Mouse (Mus musculus) MEL (cell line): Measurements from ENCODE around the gene Tunar.

Experiments
- BHLHE40 ChIP-seq: IDR thresholded peaks from 2 replicates; pipeline ENCODE4 v1.6.1; 2012; ENCODE audit warnings: low read depth, mild to moderate bottlenecking, inconsistent platforms, low read length, improper control_type of control experiment, borderline replicate concordance
- CTCF ChIP-seq, 3 experiments: IDR thresholded peaks in 2 of 3; conservative IDR thresholded peaks in 1 of 3; 2 replicates each; pipeline ENCODE4 v1.5.1; 2011 to 2012; ENCODE audit warnings: low read length in 3 of 3, low read depth in 2 of 3, mild to moderate bottlenecking in 2 of 3, improper control_type of control experiment in 1 of 3, inconsistent platforms in 1 of 3, mixed read lengths in 1 of 3, moderate library complexity in 1 of 3; ENCODE audit not compliant: control insufficient read depth in 1 of 3, insufficient read depth in 1 of 3, poor library complexity in 1 of 3, severe bottlenecking in 1 of 3
- E2F4 ChIP-seq: IDR thresholded peaks from 2 replicates; pipeline ENCODE4 v1.6.1; 2011; ENCODE audit warnings: low read depth, low read length, improper control_type of control experiment, borderline replicate concordance
- HCFC1 ChIP-seq: IDR thresholded peaks from 2 replicates; pipeline ENCODE4 v1.6.1; 2012; ENCODE audit warnings: low read depth, mild to moderate bottlenecking, inconsistent platforms, low read length, improper control_type of control experiment, moderate library complexity
- MAFK ChIP-seq: IDR thresholded peaks from 2 replicates; pipeline ENCODE4 v1.6.1; 2011; ENCODE audit warnings: low read depth, mild to moderate bottlenecking, low read length, improper control_type of control experiment, borderline replicate concordance
- RCOR1 ChIP-seq: IDR thresholded peaks from 2 replicates; pipeline ENCODE4 v1.6.1; 2012; ENCODE audit warnings: low read depth, mild to moderate bottlenecking, inconsistent platforms, low read length, improper control_type of control experiment
- ZNF384 ChIP-seq: IDR thresholded peaks from 2 replicates; pipeline ENCODE4 v1.6.1; 2012; ENCODE audit warnings: low read depth, mild to moderate bottlenecking, inconsistent platforms, low read length, improper control_type of control experiment

DNA sequence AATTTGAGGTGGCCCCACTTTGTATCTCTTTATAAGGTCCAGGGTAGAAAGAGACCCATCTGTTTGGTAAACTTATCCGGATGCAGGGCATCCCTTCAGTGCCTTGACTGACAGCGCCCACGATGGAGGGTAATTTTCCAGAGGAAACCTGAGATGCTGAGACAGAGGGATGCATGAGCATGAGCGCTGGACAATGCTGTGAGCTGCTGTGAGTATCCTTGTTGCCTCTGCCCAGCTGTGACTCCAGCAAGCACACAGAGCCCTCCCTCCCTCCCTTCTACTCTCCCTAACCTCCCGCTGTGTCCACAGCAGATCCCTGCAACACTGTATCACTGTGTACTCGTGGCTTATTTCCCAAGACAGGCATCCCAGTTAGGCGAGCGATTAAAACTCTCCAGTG is 40.9 kb downstream of the Tunar start:
- no peak for TF ChIP-seq HCFC1
- TF ChIP-seq RCOR1: no peak
- no peak for TF ChIP-seq CTCF (IDR thresholded peaks at IDR 0.05 in 2 of 3, conservative IDR thresholded peaks at IDR 0.05 in 1 of 3; ENCODE audit: control insufficient read depth in 1 of 3, insufficient read depth in 1 of 3, low read depth in 2 of 3, low read length in 3 of 3, poor library complexity in 1 of 3, severe bottlenecking in 1 of 3)
- no peak for TF ChIP-seq ZNF384
- TF ChIP-seq BHLHE40: no peak
- no peak for TF ChIP-seq E2F4
- TF ChIP-seq MAFK: no peak
